Comparison of ENCODE assay signal across 8 mouse cellular contexts in the genomic region with DNA sequence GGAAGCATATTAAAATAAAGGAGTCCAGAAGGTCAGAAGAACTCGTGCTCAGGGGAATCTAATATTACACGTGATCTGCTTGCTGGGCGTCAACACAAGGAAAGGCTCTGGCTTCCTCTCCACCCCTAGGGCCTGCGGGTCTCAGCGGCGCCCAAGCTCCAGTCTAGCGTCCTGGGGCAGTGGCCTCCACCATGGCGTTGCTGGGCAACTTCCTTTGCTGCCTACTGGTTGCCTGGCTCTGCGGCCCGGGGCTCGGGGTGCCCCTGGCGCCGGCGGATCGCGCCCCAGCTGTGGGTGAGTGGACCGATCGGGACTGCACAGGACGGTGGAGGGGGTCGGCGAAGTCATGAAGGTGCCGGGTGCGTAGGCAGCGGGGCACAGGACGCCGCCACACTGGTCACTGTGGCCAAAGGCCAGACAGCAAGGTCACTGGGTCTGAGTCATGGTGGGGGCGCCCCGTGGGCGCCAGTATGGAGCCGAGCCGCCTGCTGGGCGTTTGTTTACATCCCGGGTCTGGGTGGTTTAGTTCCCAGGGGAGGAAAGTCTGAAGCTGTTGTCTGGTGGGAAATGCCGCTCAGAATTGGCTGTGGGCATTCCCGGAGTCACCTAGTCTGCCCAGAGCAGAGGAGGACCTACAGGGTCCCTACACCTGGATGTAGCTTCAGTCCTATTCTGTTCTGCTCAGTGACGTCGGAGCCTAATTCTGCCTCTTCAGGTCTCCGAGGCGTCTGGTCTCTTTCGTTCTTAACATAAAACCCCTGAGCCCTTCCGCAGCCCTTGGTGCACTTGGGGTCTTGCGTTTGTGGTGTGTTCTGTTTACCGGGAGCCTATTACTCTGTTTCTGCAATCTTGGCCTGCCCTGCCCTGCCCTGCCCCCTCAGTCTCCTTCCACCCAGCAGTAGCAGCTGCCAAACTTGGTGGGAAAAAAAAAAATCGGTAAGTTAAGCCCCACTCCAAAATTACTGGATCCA. TPM values are rescaled to one million over a fixed set of nuclear protein-coding genes. Genes with fewer than 3 reads are reported as not detected.
DNase-seq lines count a peak whose midpoint lies in the region; ATAC-seq and TF ChIP-seq lines count a peak whose summit lies in the region.

No protein-coding gene starts in this region.

- no peaks in the 10 kb centered on the region for H3K27me3 ChIP-seq in forebrain, postnatal 0 days (ENCODE audit: insufficient read depth, low read length)
- no peaks in the 10 kb centered on the region for H3K27me3 ChIP-seq in hindbrain, embryonic 10.5 days (ENCODE audit: insufficient read depth, poor library complexity, severe bottlenecking)

- peak overlapping the region; percentile 100 for H3K4me2 ChIP-seq in forebrain, postnatal 0 days (ENCODE audit: low read depth)

- H3K36me3 ChIP-seq in forebrain, postnatal 0 days (ENCODE audit: insufficient read depth) = no peaks in the 10 kb centered on the region
- H3K36me3 ChIP-seq in hindbrain, embryonic 10.5 days = peaks cover 33% of the 10 kb centered on the region

- H3K9me3 ChIP-seq in forebrain, postnatal 0 days (ENCODE audit: low read length) = 0 out of 2 replicates have a peak, but pooled peaks cover 3% of the 10 kb centered on the region
- H3K9me3 ChIP-seq in hindbrain, embryonic 10.5 days = peaks cover 15% of the 10 kb centered on the region

- 4% methylated on average over 44 of the region's 44 CpGs for WGBS in forebrain, postnatal 0 days
- WGBS in hindbrain, embryonic 10.5 days = 1% methylated on average over 44 of the region's 44 CpGs

- peak overlapping the region; percentile 66 for H3K27ac ChIP-seq in forebrain, postnatal 0 days (ENCODE audit: low read depth, low read length)
- peak overlapping the region; percentile 90 for H3K27ac ChIP-seq in hindbrain, embryonic 10.5 days

- H3K4me1 ChIP-seq in forebrain, postnatal 0 days (ENCODE audit: insufficient read depth) = no peaks in the 10 kb centered on the region
- H3K4me1 ChIP-seq in hindbrain, embryonic 10.5 days (replicated peaks) = peaks cover 23% of the 10 kb centered on the region

- DNase-seq in Muller cell, postnatal 12 days (ENCODE audit: inconsistent ontology term) = peak; percentile 65
- peak; percentile 25 for DNase-seq in cerebellum, adult 8-10 months
- DNase-seq in forebrain, postnatal 0 days = peak; percentile 61
- DNase-seq in hindbrain, embryonic 10.5 days (ENCODE audit: low spot score) = peak; percentile 55
- peak; percentile 21 to 35 for DNase-seq in layer of hippocampus, postnatal 36 days
- peak; percentile 75 for DNase-seq in lung, postnatal 36 days
- peak; percentile 63 for DNase-seq in ovary, postnatal 36 days (ENCODE audit: low spot score)
- peak; percentile 68 for DNase-seq in thymus, postnatal 4 days

- no peak for TF ChIP-seq CTCF in forebrain, postnatal 0 days (IDR thresholded peaks at IDR 0.05; ENCODE audit: low read depth)

- peak; percentile 86 for ATAC-seq in forebrain, postnatal 0 days

- H3K4me3 ChIP-seq in forebrain, postnatal 0 days (ENCODE audit: low read depth, low read length) = peak overlapping the region; percentile 50
- H3K4me3 ChIP-seq in hindbrain, embryonic 10.5 days = peak overlapping the region; percentile 62

- peak overlapping the region; percentile 71 for H3K9ac ChIP-seq in forebrain, postnatal 0 days

RNA-seq across cellular contexts. Expression of gene Smpdl3a, which starts 0.6 kb away (rescaled TPM):
- total RNA-seq in forebrain, postnatal 0 days (2014; rRNA removed) = 31.0 and 32.5 TPM in 2 replicates
- 37.0 and 38.6 TPM in 2 replicates for polyA plus RNA-seq in forebrain, postnatal 0 days (2015; fragmentation: Nextera tagmentation; extraction: Ambion mirVana)
- polyA plus RNA-seq in hindbrain, embryonic 10.5 days (2016; fragmentation: Nextera tagmentation; extraction: Ambion mirVana) = 9.1 and 10.8 TPM in 2 replicates
- total RNA-seq in layer of hippocampus, postnatal 36 days (2021) = 10 to 100 TPM; 24.3 to 26.3 TPM

RNA-seq across cellular contexts. Expression of gene Fabp7, which starts 10.1 kb away (rescaled TPM):
- total RNA-seq in forebrain, postnatal 0 days (2014; rRNA removed) = 1,177 and 1,333 TPM in 2 replicates
- polyA plus RNA-seq in forebrain, postnatal 0 days (2015; fragmentation: Nextera tagmentation; extraction: Ambion mirVana) = 2,604 and 2,926 TPM in 2 replicates
- 518 and 856 TPM in 2 replicates for polyA plus RNA-seq in hindbrain, embryonic 10.5 days (2016; fragmentation: Nextera tagmentation; extraction: Ambion mirVana)
- total RNA-seq in layer of hippocampus, postnatal 36 days (2021) = 100 to 1,000 TPM; 113 to 122 TPM

Comparison
In these comparisons a context has a peak if more than half of its experiments do, and no peak if none do; other contexts are left out.
1. Peak in every context shown above with its lines: DNase-seq, ATAC-seq, H3K4me3 ChIP-seq and H3K27ac ChIP-seq.
2. DNase-seq: peak in every context shown above with its lines; median percentile 75 in lung, postnatal 36 days; 68 in thymus, postnatal 4 days; 65 in Muller cell, postnatal 12 days; 63 in ovary, postnatal 36 days; 61 in forebrain, postnatal 0 days; 55 in hindbrain, embryonic 10.5 days; 28 in layer of hippocampus, postnatal 36 days; 25 in cerebellum, adult 8-10 months.